Mouse (Mus musculus): ENCODE data around the gene Ybey. TPM values are rescaled to one million over a fixed set of nuclear protein-coding genes. Genes with fewer than 3 reads are reported as not detected.

The Ybey gene
- polyA plus RNA-seq, 1 experiment from 2014 or later: 5.9 TPM

- WGBS: 92% methylated on average over 9 of the region's 9 CpGs
- no peaks in the 10 kb centered on the region for H3K9me3 ChIP-seq
- H3K27ac ChIP-seq: no peak overlapping the region
- no peak overlapping the region for H3K4me2 ChIP-seq
- no peak overlapping the region for H3K4me3 ChIP-seq
- peaks cover 21% of the 10 kb centered on the region for H3K4me1 ChIP-seq
- H3K27me3 ChIP-seq: no peaks in the 10 kb centered on the region
- H3K36me3 ChIP-seq: peaks cover 51% of the 10 kb centered on the region
- H3K9ac ChIP-seq: no peak overlapping the region
- no peak for ATAC-seq (ENCODE audit: insufficient number of reproducible peaks, low FRiP score, low TSS enrichment, low read depth)
Observed at GRCm38 (mm10) chr10:76439107-76439890, 29.6 kb downstream of the Ybey start.

GRCm38 (mm10) chr10:76433925-76434324 is 35.0 kb downstream of the Ybey start:
- H3K27ac ChIP-seq: no peak overlapping the region
- ATAC-seq (ENCODE audit: insufficient number of reproducible peaks, low FRiP score, low TSS enrichment, low read depth): no peak
- H3K4me2 ChIP-seq: no peak overlapping the region
- peaks cover 93% of the 10 kb centered on the region for H3K36me3 ChIP-seq
- 93% methylated on average over 11 of the region's 11 CpGs for WGBS
- H3K27me3 ChIP-seq: no peaks in the 10 kb centered on the region
- no peaks in the 10 kb centered on the region for H3K9me3 ChIP-seq
- H3K9ac ChIP-seq: no peak overlapping the region
- H3K4me1 ChIP-seq: no peaks in the 10 kb centered on the region
- no peak overlapping the region for H3K4me3 ChIP-seq

GRCm38 (mm10) chr10:76425674-76426073 is 43.2 kb downstream of the Ybey start:
- WGBS: 96% methylated on average over 7 of the region's 7 CpGs

GRCm38 (mm10) chr10:76416811-76417210 is 52.1 kb downstream of the Ybey start:
- Histone ChIP-seq H3K36me3 (peaks cover 88% of the 10 kb centered on the region), H3K4me3 (no peak overlapping the region), H3K27ac (no peak overlapping the region), H3K27me3 (no peaks in the 10 kb centered on the region), H3K4me2 (no peak overlapping the region), H3K4me1 (no peaks in the 10 kb centered on the region), H3K9ac (no peak overlapping the region), H3K9me3 (no peaks in the 10 kb centered on the region)
- ATAC-seq (ENCODE audit: insufficient number of reproducible peaks, low FRiP score, low TSS enrichment, low read depth): no peak
- WGBS: 91% methylated on average over 12 of the region's 12 CpGs

More at GRCm38 (mm10) chr10:76425674-76426073, 43.2 kb downstream of the Ybey start:
- H3K9me3 ChIP-seq: no peaks in the 10 kb centered on the region
- no peak overlapping the region for H3K9ac ChIP-seq
- H3K27me3 ChIP-seq: no peaks in the 10 kb centered on the region
- H3K4me3 ChIP-seq: no peak overlapping the region
- H3K4me1 ChIP-seq: no peaks in the 10 kb centered on the region
- no peak for ATAC-seq (ENCODE audit: insufficient number of reproducible peaks, low FRiP score, low TSS enrichment, low read depth)
- H3K4me2 ChIP-seq: no peak overlapping the region
- H3K27ac ChIP-seq: no peak overlapping the region
- H3K36me3 ChIP-seq: peaks cover 88% of the 10 kb centered on the region

Other genes with a start within 250 kb of the Ybey start
- gene Prmt2, start 231.2 kb downstream of the Ybey start, polyA plus RNA-seq (2015; fragmentation: Nextera tagmentation; extraction: Ambion mirVana): 53.6 and 62.6 TPM in 2 replicates
- 9.5 and 11.7 TPM in 2 replicates for gene S100b, start 215.3 kb downstream of the Ybey start, polyA plus RNA-seq (2015; fragmentation: Nextera tagmentation; extraction: Ambion mirVana)
- 13.7 and 14.8 TPM in 2 replicates for gene Dip2a, start 123.8 kb downstream of the Ybey start, polyA plus RNA-seq (2015; fragmentation: Nextera tagmentation; extraction: Ambion mirVana)
- gene AC141477.1, start 28.7 kb downstream of the Ybey start, polyA plus RNA-seq (2015; fragmentation: Nextera tagmentation; extraction: Ambion mirVana): not detected in 2 replicates
- gene Pcnt, start 26.3 kb downstream of the Ybey start, polyA plus RNA-seq (2015; fragmentation: Nextera tagmentation; extraction: Ambion mirVana): 14.6 and 14.8 TPM in 2 replicates
- not detected in 2 replicates for gene 2610028H24Rik, start 20.0 kb downstream of the Ybey start, polyA plus RNA-seq (2015; fragmentation: Nextera tagmentation; extraction: Ambion mirVana)
- gene Mcm3ap, start 187 bp downstream of the Ybey start, polyA plus RNA-seq (2015; fragmentation: Nextera tagmentation; extraction: Ambion mirVana): 43.9 and 47.9 TPM in 2 replicates
- gene Lss, start 62.5 kb upstream of the Ybey start, polyA plus RNA-seq (2015; fragmentation: Nextera tagmentation; extraction: Ambion mirVana): 35.1 and 37.7 TPM in 2 replicates
- gene Spatc1l, start 93.2 kb upstream of the Ybey start, polyA plus RNA-seq (2015; fragmentation: Nextera tagmentation; extraction: Ambion mirVana): not detected in 2 replicates
- 0.12 and 0.14 TPM in 2 replicates for gene Ftcd, start 106.5 kb upstream of the Ybey start, polyA plus RNA-seq (2015; fragmentation: Nextera tagmentation; extraction: Ambion mirVana)
- gene Col6a2, start 154.5 kb upstream of the Ybey start, polyA plus RNA-seq (2015; fragmentation: Nextera tagmentation; extraction: Ambion mirVana): 369 and 451 TPM in 2 replicates

All from limb, embryonic 15.5 days (tissue).